Mouse (Mus musculus): Measurements from ENCODE around the gene 1700034J05Rik. TPM values are rescaled to one million over a fixed set of nuclear protein-coding genes. Genes with fewer than 3 reads are reported as not detected.

1700034J05Rik gene
- polyA plus RNA-seq, 1 experiment from 2014 or later: 0.42 TPM

- Histone ChIP-seq H3K9ac (ENCODE audit: low read depth, low read length) (no peak overlapping the region), H3K27ac (ENCODE audit: low read depth, low read length) (peak overlapping the region; percentile 41; the same call in 1 of the 2 replicates), H3K4me2 (no peak overlapping the region), H3K4me3 (ENCODE audit: low read depth, low read length) (no peak overlapping the region), H3K27me3 (ENCODE audit: control insufficient read depth, insufficient read depth, low read length) (no peaks in the 10 kb centered on the region), H3K9me3 (replicated peaks; ENCODE audit: control insufficient read depth, low read length) (no peaks in the 10 kb centered on the region), H3K4me1 (ENCODE audit: control insufficient read depth, insufficient read depth, low read length) (peaks cover 50% of the 10 kb centered on the region), H3K36me3 (ENCODE audit: control insufficient read depth, insufficient read depth, low read length) (no peaks in the 10 kb centered on the region)
- ATAC-seq (replicated peaks; ENCODE audit: insufficient number of reproducible peaks, low FRiP score, low TSS enrichment): peak; percentile 52; the same call in 1 of the 2 replicates
- WGBS (ENCODE audit: insufficient replicate concordance): 58% methylated on average over 4 of the region's 4 CpGs
These were observed 7.0 kb downstream of the 1700034J05Rik start for GRCm38 (mm10) chr6:146947186-146947585.

- peak; percentile 36; the same call in 1 of the 2 replicates for ATAC-seq (replicated peaks; ENCODE audit: insufficient number of reproducible peaks, low FRiP score, low TSS enrichment)
- Histone ChIP-seq H3K36me3 (ENCODE audit: control insufficient read depth, insufficient read depth, low read length) (no peaks in the 10 kb centered on the region), H3K4me2 (no peak overlapping the region), H3K27me3 (ENCODE audit: control insufficient read depth, insufficient read depth, low read length) (no peaks in the 10 kb centered on the region), H3K4me3 (ENCODE audit: low read depth, low read length) (no peak overlapping the region), H3K27ac (ENCODE audit: low read depth, low read length) (peak overlapping the region; percentile 73), H3K9me3 (replicated peaks; ENCODE audit: control insufficient read depth, low read length) (no peaks in the 10 kb centered on the region), H3K9ac (ENCODE audit: low read depth, low read length) (no peak overlapping the region), H3K4me1 (ENCODE audit: control insufficient read depth, insufficient read depth, low read length) (peaks cover 56% of the 10 kb centered on the region)
- 44% methylated on average over 6 of the region's 6 CpGs for WGBS (ENCODE audit: insufficient replicate concordance)
These were observed 7.7 kb downstream of the 1700034J05Rik start for GRCm38 (mm10) chr6:146946327-146947029.

- no peak overlapping the region for H3K4me3 ChIP-seq (ENCODE audit: low read depth, low read length)
- 48% methylated on average over 4 of the region's 4 CpGs for WGBS (ENCODE audit: insufficient replicate concordance)
- no peaks in the 10 kb centered on the region for H3K36me3 ChIP-seq (ENCODE audit: control insufficient read depth, insufficient read depth, low read length)
- no peak overlapping the region for H3K9ac ChIP-seq (ENCODE audit: low read depth, low read length)
- H3K4me2 ChIP-seq: no peak overlapping the region
- ATAC-seq (replicated peaks; ENCODE audit: insufficient number of reproducible peaks, low FRiP score, low TSS enrichment): no peak
- 0 out of 2 replicates have a peak overlapping the region, but pooled peaks have one; percentile 1 for H3K27ac ChIP-seq (ENCODE audit: low read depth, low read length)
- H3K27me3 ChIP-seq (ENCODE audit: control insufficient read depth, insufficient read depth, low read length): no peaks in the 10 kb centered on the region
- no peaks in the 10 kb centered on the region for H3K9me3 ChIP-seq (replicated peaks; ENCODE audit: control insufficient read depth, low read length)
- H3K4me1 ChIP-seq (ENCODE audit: control insufficient read depth, insufficient read depth, low read length): peaks cover 59% of the 10 kb centered on the region
These were observed 9.4 kb downstream of the 1700034J05Rik start for GRCm38 (mm10) chr6:146944830-146945229.

DNA sequence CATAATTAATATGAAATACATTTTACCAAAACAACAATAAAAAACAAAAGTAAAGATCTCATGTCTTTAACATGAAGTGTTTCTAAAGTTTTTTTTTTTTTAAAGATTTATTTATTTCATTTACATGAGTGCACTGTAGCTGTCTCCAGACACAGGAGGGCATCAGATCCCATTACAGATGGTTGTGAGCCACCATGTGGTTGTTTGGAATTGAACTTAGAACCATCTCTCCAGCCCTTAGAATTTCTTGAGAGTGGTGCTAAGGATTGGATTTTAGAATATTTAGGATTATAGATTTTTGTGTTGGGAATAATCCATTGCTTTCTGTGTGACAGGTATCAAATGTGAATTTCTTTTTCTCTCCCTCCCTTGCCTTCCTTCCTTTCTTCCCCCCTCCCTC lies 10.2 kb downstream of the 1700034J05Rik start:
- no peaks in the 10 kb centered on the region for H3K27me3 ChIP-seq (ENCODE audit: control insufficient read depth, insufficient read depth, low read length)
- 0 out of 2 replicates have a peak, but pooled peaks cover 2% of the 10 kb centered on the region for H3K36me3 ChIP-seq (ENCODE audit: control insufficient read depth, insufficient read depth, low read length)
- no peak overlapping the region for H3K4me3 ChIP-seq (ENCODE audit: low read depth, low read length)
- H3K9ac ChIP-seq (ENCODE audit: low read depth, low read length): no peak overlapping the region
- no peak for ATAC-seq (replicated peaks; ENCODE audit: insufficient number of reproducible peaks, low FRiP score, low TSS enrichment)
- H3K4me1 ChIP-seq (ENCODE audit: control insufficient read depth, insufficient read depth, low read length): peaks cover 56% of the 10 kb centered on the region
- H3K4me2 ChIP-seq: no peak overlapping the region
- no peak overlapping the region for H3K27ac ChIP-seq (ENCODE audit: low read depth, low read length)
- H3K9me3 ChIP-seq (replicated peaks; ENCODE audit: control insufficient read depth, low read length): no peaks in the 10 kb centered on the region

GRCm38 (mm10) chr6:146941505-146942275 lies 12.5 kb downstream of the 1700034J05Rik start:
- H3K27me3 ChIP-seq (ENCODE audit: control insufficient read depth, insufficient read depth, low read length): no peaks in the 10 kb centered on the region
- H3K4me3 ChIP-seq (ENCODE audit: low read depth, low read length): no peak overlapping the region
- 74% methylated on average over 7 of the region's 7 CpGs for WGBS (ENCODE audit: insufficient replicate concordance)
- H3K4me1 ChIP-seq (ENCODE audit: control insufficient read depth, insufficient read depth, low read length): peaks cover 38% of the 10 kb centered on the region
- 0 out of 2 replicates have a peak, but pooled peaks cover 2% of the 10 kb centered on the region for H3K36me3 ChIP-seq (ENCODE audit: control insufficient read depth, insufficient read depth, low read length)
- no peak overlapping the region for H3K27ac ChIP-seq (ENCODE audit: low read depth, low read length)
- ATAC-seq (replicated peaks; ENCODE audit: insufficient number of reproducible peaks, low FRiP score, low TSS enrichment): no peak
- H3K4me2 ChIP-seq: no peak overlapping the region
- no peaks in the 10 kb centered on the region for H3K9me3 ChIP-seq (replicated peaks; ENCODE audit: control insufficient read depth, low read length)
- no peak overlapping the region for H3K9ac ChIP-seq (ENCODE audit: low read depth, low read length)

DNA sequence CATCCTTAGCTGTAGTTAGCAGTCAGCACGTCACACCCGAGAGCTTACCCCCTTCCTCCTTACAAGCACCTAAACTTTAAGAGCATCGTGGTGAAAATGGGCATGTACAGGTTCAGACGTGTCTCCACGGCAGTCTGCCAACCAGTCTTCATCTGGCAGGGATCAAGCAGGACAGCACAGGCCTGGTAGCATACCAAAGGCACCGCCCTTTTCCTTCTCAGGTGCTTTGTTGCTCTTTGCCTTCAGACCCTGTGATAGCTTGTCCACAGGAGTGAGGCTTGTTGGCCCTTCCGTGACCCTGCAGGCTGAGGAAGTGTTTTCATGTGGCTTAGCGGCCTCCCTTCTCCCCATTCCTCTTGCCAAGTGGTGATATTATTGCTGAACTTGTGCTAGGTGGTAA lies 15.2 kb downstream of the 1700034J05Rik start:
- no peaks in the 10 kb centered on the region for H3K9me3 ChIP-seq (replicated peaks; ENCODE audit: control insufficient read depth, low read length)
- WGBS (ENCODE audit: insufficient replicate concordance): 82% methylated on average over 8 of the region's 8 CpGs
- no peak overlapping the region for H3K9ac ChIP-seq (ENCODE audit: low read depth, low read length)
- 0 out of 2 replicates have a peak, but pooled peaks cover 2% of the 10 kb centered on the region for H3K36me3 ChIP-seq (ENCODE audit: control insufficient read depth, insufficient read depth, low read length)
- no peaks in the 10 kb centered on the region for H3K27me3 ChIP-seq (ENCODE audit: control insufficient read depth, insufficient read depth, low read length)
- H3K4me3 ChIP-seq (ENCODE audit: low read depth, low read length): no peak overlapping the region
- ATAC-seq (replicated peaks; ENCODE audit: insufficient number of reproducible peaks, low FRiP score, low TSS enrichment): no peak
- no peak overlapping the region for H3K27ac ChIP-seq (ENCODE audit: low read depth, low read length)
- H3K4me2 ChIP-seq: no peak overlapping the region
- H3K4me1 ChIP-seq (ENCODE audit: control insufficient read depth, insufficient read depth, low read length): peaks cover 20% of the 10 kb centered on the region

DNA sequence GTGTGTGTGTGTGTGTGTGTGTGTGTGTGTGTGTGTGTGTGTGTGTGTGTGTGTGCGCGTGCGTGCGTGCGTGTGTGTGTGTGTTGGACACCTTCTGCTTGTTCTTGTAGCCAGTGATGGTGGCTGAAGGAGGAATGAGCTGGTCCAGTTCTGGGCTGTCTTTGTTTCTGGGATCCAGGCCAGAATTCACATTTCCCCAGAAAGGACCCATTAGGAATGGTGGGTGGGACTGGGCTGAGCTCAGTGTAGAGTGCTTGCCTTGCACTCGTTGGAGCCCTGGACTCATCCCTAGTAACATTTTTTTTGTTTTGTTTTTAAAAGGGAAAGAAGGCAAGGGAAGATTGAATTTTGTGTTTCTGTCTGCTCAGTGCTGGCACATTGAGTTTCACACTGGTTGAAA lies 18.3 kb downstream of the 1700034J05Rik start:
- H3K36me3 ChIP-seq (ENCODE audit: control insufficient read depth, insufficient read depth, low read length): 0 out of 2 replicates have a peak, but pooled peaks cover 2% of the 10 kb centered on the region
- no peaks in the 10 kb centered on the region for H3K27me3 ChIP-seq (ENCODE audit: control insufficient read depth, insufficient read depth, low read length)
- peaks cover 11% of the 10 kb centered on the region for H3K4me1 ChIP-seq (ENCODE audit: control insufficient read depth, insufficient read depth, low read length)
- WGBS (ENCODE audit: insufficient replicate concordance): 87% methylated on average over 6 of the region's 6 CpGs
- H3K9me3 ChIP-seq (replicated peaks; ENCODE audit: control insufficient read depth, low read length): no peaks in the 10 kb centered on the region
- H3K27ac ChIP-seq (ENCODE audit: low read depth, low read length): no peak overlapping the region
- no peak overlapping the region for H3K4me3 ChIP-seq (ENCODE audit: low read depth, low read length)
- no peak overlapping the region for H3K4me2 ChIP-seq
- H3K9ac ChIP-seq (ENCODE audit: low read depth, low read length): no peak overlapping the region
- ATAC-seq (replicated peaks; ENCODE audit: insufficient number of reproducible peaks, low FRiP score, low TSS enrichment): no peak

DNA sequence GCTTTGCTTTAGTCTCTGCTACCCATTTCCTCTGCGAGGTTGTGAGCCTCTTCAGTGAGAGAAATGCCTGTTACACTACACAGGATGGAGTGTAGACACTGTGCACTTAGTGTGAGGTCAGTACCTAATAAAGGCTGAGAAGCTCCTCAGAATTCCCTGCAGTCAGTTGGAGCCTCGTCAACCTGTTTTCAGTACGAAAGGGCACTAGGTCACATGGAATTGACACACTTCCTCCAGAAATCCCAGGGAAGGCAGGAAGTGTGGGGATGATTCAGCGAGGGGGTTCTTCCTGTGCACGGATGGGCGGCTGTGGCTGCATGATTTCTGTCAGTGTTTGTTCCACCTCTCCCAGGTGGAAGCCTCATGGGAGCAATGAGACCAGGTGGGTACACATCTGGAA lies 21.1 kb downstream of the 1700034J05Rik start:
- ATAC-seq (replicated peaks; ENCODE audit: insufficient number of reproducible peaks, low FRiP score, low TSS enrichment): 0 out of 2 replicates have a peak, but pooled peaks have one; percentile 35
- H3K27me3 ChIP-seq (ENCODE audit: control insufficient read depth, insufficient read depth, low read length): no peaks in the 10 kb centered on the region

More for the DNA sequence above, 21.1 kb downstream of the 1700034J05Rik start:
- H3K4me3 ChIP-seq (ENCODE audit: low read depth, low read length): no peak overlapping the region
- no peaks in the 10 kb centered on the region for H3K9me3 ChIP-seq (replicated peaks; ENCODE audit: control insufficient read depth, low read length)
- H3K9ac ChIP-seq (ENCODE audit: low read depth, low read length): no peak overlapping the region
- peaks cover 11% of the 10 kb centered on the region for H3K4me1 ChIP-seq (ENCODE audit: control insufficient read depth, insufficient read depth, low read length)
- H3K36me3 ChIP-seq (ENCODE audit: control insufficient read depth, insufficient read depth, low read length): no peaks in the 10 kb centered on the region
- H3K27ac ChIP-seq (ENCODE audit: low read depth, low read length): peak overlapping the region; percentile 59; the same call in 1 of the 2 replicates
- 51% methylated on average over 6 of the region's 6 CpGs for WGBS (ENCODE audit: insufficient replicate concordance)
- H3K4me2 ChIP-seq: no peak overlapping the region

Data from heart, embryonic 11.5 days (tissue).